Mouse (Mus musculus) neural tube, embryonic 15.5 days (tissue): ENCODE measurements at regions not wholly inside any gene's neighbourhood (a gene's known extent, or its start where the extent isn't known, plus 50 kb on each side); places are given as distances from the start of the nearest gene placed in this dataset.

Experiments
- ATAC-seq: fragments of 200-750 bp; cut with Nextera tagmentation; 2 replicates; pipeline ENCODE4 v1.8.0; 2017; ENCODE audit warnings: mild to moderate bottlenecking, moderate TSS enrichment, moderate library complexity; ENCODE audit not compliant: low FRiP score
- H3K27ac ChIP-seq: fragments of 300-500 bp; sonication (generic); replicated peaks from 2 replicates; pipeline ENCODE4 v1.5.1; 2015; ENCODE audit warnings: mild to moderate bottlenecking, inconsistent platforms
- H3K27me3 ChIP-seq: fragments of 300-500 bp; sonication (generic); replicated peaks from 2 replicates; pipeline ENCODE4 v1.6.1; 2015; ENCODE audit warnings: inconsistent platforms
- H3K36me3 ChIP-seq: fragments of 300-500 bp; sonication (generic); 2 replicates; pipeline ENCODE4 v1.6.1; 2015; ENCODE audit warnings: inconsistent platforms
- H3K4me1 ChIP-seq: fragments of 300-500 bp; sonication (generic); 2 replicates; pipeline ENCODE4 v1.6.1; 2015; ENCODE audit warnings: inconsistent platforms
- H3K4me2 ChIP-seq: fragments of 300-500 bp; sonication (generic); 2 replicates; pipeline ENCODE4 v1.6.1; 2015; ENCODE audit warnings: inconsistent platforms, mild to moderate bottlenecking, moderate library complexity
- H3K4me3 ChIP-seq: fragments of 300-500 bp; sonication (generic); replicated peaks from 2 replicates; pipeline ENCODE4 v1.5.1; 2015; ENCODE audit warnings: mild to moderate bottlenecking, inconsistent platforms
- H3K9ac ChIP-seq: fragments of 300-500 bp; sonication (generic); replicated peaks from 2 replicates; pipeline ENCODE4 v1.6.1; 2015; ENCODE audit warnings: mild to moderate bottlenecking, inconsistent platforms
- H3K9me3 ChIP-seq: fragments of 300-500 bp; sonication (generic); replicated peaks from 2 replicates; pipeline ENCODE4 v1.6.1; 2016; ENCODE audit warnings: inconsistent platforms
- WGBS: fragments of 180-500 bp; shearing (Covaris S2); methylation state at CpG from one replicate; pipeline ENCODE4 v1.1.7; 2015; ENCODE audit warnings: mixed read lengths; 5-methylcytosine and 5-hydroxymethylcytosine counted together

DNA sequence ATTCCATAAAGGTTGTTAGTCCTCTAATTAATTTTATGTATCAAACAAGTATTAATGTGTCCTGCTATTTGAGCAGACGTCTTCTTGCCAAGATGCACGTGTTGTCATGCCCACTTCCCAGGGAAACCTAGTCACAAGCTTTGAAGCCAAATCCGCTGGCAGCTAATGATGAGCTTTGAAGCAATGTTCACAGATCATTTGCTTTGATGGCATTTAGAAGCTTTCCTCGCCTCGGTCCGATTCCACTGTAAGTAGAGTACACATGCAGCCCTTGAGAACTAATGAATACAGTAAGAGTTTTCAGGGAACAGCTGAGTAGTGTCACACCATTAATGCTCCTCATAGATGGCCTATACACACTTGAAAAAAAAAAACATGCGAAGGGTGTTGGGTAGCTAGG is 81.8 kb downstream of the Etaa1 start:
- WGBS: 48% methylated on average over 7 of the region's 7 CpGs
- Histone ChIP-seq H3K9ac (no peak overlapping the region), H3K4me3 (no peak overlapping the region), H3K27ac (no peak overlapping the region), H3K4me1 (no peaks in the 10 kb centered on the region), H3K9me3 (no peaks in the 10 kb centered on the region), H3K27me3 (no peaks in the 10 kb centered on the region), H3K4me2 (no peak overlapping the region), H3K36me3 (no peaks in the 10 kb centered on the region)
- no peak for ATAC-seq

DNA sequence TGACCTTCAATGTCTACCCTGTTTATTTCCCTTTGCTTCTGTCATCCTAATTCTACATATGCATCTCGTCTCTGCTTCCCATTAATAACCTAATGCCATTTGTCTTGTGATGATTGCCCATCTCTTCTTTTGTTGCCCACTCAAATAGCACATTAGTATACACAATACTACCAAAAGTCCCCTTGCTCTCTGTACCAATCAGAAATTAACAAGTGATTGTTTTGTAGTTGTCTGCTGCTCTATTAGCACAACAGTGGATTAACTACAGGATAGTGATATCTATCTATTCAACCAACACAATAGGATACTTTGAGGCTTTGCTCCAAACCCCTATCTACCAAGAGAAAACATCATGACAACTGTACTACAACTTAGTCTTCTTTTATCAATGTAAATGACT is 70.4 kb downstream of the Etaa1 start:
- 76% methylated on average over 1 of the region's 1 CpGs for WGBS
- no peaks in the 10 kb centered on the region for H3K4me1 ChIP-seq
- H3K27me3 ChIP-seq: no peaks in the 10 kb centered on the region
- H3K4me3 ChIP-seq: no peak overlapping the region
- H3K4me2 ChIP-seq: no peak overlapping the region
- H3K36me3 ChIP-seq: no peaks in the 10 kb centered on the region
- H3K9me3 ChIP-seq: no peaks in the 10 kb centered on the region
- H3K27ac ChIP-seq: no peak overlapping the region
- H3K9ac ChIP-seq: no peak overlapping the region
- ATAC-seq: no peak
